Comparison of ENCODE assay signal across 17 mouse cellular contexts in genomic region chr14:39255391-39255790, GRCm38 (mm10).
"Had no signal": no experiment of that assay in that cellular context is flagged by ENCODE, and none has a peak within 500 bp of the region (broad histone marks: within the 10 kb centered on the region; RNA-seq: fewer than 3 reads in every experiment).

No protein-coding gene starts in this region.

- H3K36me3 ChIP-seq: liver, embryonic 13.5 days; midbrain, embryonic 12.5 days; midbrain, embryonic 15.5 days; neural tube, embryonic 12.5 days; neural tube, embryonic 15.5 days had no signal

- H3K27ac ChIP-seq: liver, embryonic 13.5 days; midbrain, embryonic 12.5 days; midbrain, embryonic 15.5 days; neural tube, embryonic 12.5 days; neural tube, embryonic 15.5 days; stomach, postnatal 0 days had no signal

- H3K4me3 ChIP-seq: liver, embryonic 13.5 days; midbrain, embryonic 12.5 days; midbrain, embryonic 15.5 days; neural tube, embryonic 12.5 days; neural tube, embryonic 15.5 days had no signal

- H3K4me1 ChIP-seq: liver, embryonic 13.5 days; midbrain, embryonic 12.5 days; midbrain, embryonic 15.5 days; neural tube, embryonic 12.5 days; neural tube, embryonic 15.5 days had no signal

- H3K4me2 ChIP-seq: liver, embryonic 13.5 days; midbrain, embryonic 12.5 days; midbrain, embryonic 15.5 days; neural tube, embryonic 12.5 days; neural tube, embryonic 15.5 days had no signal

- H3K9ac ChIP-seq: liver, embryonic 13.5 days; midbrain, embryonic 12.5 days; midbrain, embryonic 15.5 days; neural tube, embryonic 12.5 days; neural tube, embryonic 15.5 days had no signal

- H3K27me3 ChIP-seq: liver, embryonic 13.5 days; midbrain, embryonic 12.5 days; midbrain, embryonic 15.5 days; neural tube, embryonic 12.5 days; neural tube, embryonic 15.5 days had no signal

- H3K9me3 ChIP-seq: liver, embryonic 13.5 days; midbrain, embryonic 12.5 days; midbrain, embryonic 15.5 days; neural tube, embryonic 12.5 days; neural tube, embryonic 15.5 days had no signal

- DNase-seq: kidney, postnatal 14 days; kidney, postnatal 4 days; liver, embryonic 13.5 days; lung, adult 2 months; lung, postnatal 14 days; lung, postnatal 4 days; right cerebral cortex, adult 18-20 months; right cerebral cortex, postnatal 14 days; right cerebral cortex, postnatal 4 days; thymus, adult 2 months; thymus, postnatal 14 days; thymus, postnatal 4 days had no signal

- ATAC-seq: midbrain, embryonic 15.5 days had no signal
